Mouse (Mus musculus): Measurements from ENCODE around the gene Myo18a. TPM values are rescaled to one million over a fixed set of nuclear protein-coding genes. Genes with fewer than 3 reads are reported as not detected.
A peak's percentile ranks its signal among the peaks of the same experiment; 100 is the strongest.

The Myo18a gene
- polyA plus RNA-seq, 1 experiment from 2014 or later, result 27.7 TPM

DNA sequence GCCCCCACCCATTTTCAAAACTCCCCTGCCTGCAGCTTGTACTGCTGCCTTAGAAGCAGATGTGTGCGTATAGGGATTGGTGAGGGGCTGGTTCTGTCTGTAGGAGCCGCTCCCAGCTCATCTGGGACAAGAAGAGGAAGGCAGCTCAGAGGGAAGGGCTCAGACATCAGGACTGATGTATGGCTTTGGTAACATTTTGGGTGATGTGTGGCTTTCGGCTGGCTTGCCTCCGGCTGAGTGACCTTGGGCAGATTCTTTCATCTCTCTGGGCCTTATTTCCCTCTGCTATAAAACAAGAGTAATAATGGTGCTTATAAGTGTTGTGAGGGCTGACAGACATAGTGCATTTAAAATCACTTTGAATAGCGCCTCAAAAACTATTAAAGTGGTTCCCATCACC, 26.5 kb downstream of the Myo18a start:
- 82% methylated on average over 5 of the region's 5 CpGs for WGBS
- Histone ChIP-seq H3K9ac (no peak overlapping the region), H3K4me1 (replicated peaks) (peaks cover 46% of the 10 kb centered on the region), H3K4me3 (replicated peaks) (no peak overlapping the region), H3K27ac (no peak overlapping the region), H3K4me2 (replicated peaks) (no peak overlapping the region), H3K36me3 (no peaks in the 10 kb centered on the region), H3K27me3 (replicated peaks) (no peaks in the 10 kb centered on the region), H3K9me3 (no peaks in the 10 kb centered on the region)
- ATAC-seq, result no peak

DNA sequence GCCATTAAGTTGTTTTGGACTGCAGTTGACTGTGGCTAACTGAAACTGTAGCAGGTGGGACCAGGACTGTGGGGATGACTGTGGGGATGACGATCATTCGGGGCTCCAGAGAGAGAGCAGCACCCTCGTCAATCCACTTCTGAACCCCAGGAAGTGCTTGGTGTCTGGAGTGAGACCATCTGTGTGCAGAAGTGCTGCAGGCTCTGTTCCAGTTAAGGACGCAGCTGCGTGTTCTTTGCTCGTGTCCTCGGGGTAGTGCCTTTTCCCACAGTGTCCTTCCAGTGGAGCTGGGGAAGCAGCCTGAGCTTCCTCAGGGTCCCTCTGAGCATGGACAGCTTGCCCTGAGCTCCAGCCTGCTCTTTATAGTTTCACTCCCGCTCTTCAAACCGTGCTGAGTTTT, 27.2 kb downstream of the Myo18a start:
- no peaks in the 10 kb centered on the region for H3K27me3 ChIP-seq (replicated peaks)
- H3K4me3 ChIP-seq (replicated peaks), result no peak overlapping the region
- H3K4me1 ChIP-seq (replicated peaks), result peaks cover 39% of the 10 kb centered on the region
- H3K27ac ChIP-seq, result peak overlapping the region; percentile 72
- no peak overlapping the region for H3K4me2 ChIP-seq (replicated peaks)
- no peaks in the 10 kb centered on the region for H3K36me3 ChIP-seq
- no peak overlapping the region for H3K9ac ChIP-seq
- ATAC-seq, result no peak
- H3K9me3 ChIP-seq, result no peaks in the 10 kb centered on the region
- 33% methylated on average over 9 of the region's 9 CpGs for WGBS

DNA sequence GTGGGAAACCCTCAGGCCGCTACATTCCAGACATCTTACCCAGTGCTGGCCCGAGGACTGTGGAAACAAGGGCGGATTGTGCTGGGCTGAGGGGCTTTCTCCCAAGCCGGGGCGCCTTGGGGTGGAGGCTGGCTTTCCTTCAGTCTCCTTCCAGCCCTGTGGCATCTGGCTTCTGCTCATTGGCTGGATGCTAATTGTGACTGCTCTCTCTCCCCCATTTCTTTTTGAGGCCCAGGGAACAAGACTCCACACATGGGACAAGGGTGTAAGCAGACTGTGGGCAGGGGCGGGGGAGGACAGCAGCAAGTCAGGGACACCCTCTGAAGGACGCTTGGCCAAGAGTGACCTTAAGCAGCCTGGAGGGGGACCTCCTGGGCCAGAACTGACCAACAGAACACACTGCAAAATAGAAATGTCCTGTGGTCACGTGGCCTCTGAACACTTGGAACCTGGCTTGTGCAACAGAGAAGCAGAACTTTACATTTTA, 28.2 kb downstream of the Myo18a start:
- Histone ChIP-seq H3K27ac (peak overlapping the region; percentile 72), H3K4me1 (replicated peaks) (peaks cover 29% of the 10 kb centered on the region), H3K9me3 (no peaks in the 10 kb centered on the region), H3K36me3 (no peaks in the 10 kb centered on the region), H3K9ac (no peak overlapping the region; the same call in 1 of the 2 replicates), H3K27me3 (replicated peaks) (no peaks in the 10 kb centered on the region), H3K4me3 (replicated peaks) (no peak overlapping the region), H3K4me2 (replicated peaks) (no peak overlapping the region)
- ATAC-seq, result peak; percentile 20; the same call in 1 of the 2 replicates
- 45% methylated on average over 8 of the region's 8 CpGs for WGBS

DNA sequence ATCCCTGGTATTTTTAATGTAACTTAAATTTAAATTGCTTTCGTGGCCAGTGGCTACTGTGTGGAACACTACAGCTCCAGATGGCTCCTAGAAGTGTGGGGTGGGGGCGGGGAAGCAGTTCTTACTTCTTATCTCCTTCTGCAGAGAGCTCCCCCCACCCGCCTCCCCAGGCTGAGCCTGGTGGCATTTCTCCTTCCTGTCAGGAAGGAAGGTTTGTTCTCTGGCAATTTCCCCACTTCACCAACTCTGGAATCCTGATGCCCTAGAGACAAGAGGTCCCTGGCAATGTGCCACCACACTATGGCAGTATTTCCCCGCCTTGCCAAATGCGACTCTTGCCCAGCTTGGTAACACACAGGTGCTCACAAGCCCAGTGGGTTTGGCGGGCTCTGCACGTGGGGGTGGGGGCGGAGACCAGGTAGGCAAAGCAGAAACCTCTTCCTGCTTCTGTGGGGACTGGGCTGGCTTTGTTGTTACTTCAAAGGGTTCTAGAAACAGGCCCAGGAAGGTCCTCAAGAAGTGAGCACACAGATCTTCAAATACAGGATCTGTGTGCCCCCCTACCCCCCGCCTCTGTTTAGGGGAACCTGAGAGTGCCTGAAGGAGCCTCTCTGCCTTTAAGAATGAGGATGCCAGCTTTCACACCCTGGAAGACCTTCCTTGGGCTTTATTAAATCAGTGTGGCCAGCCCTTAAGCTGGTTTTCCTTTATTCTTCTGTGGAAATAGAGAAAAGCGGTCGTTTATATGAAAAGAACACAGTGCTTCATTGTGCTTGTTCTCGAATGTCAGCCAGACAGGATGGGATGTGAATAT, 28.9 kb downstream of the Myo18a start:
- peaks cover 24% of the 10 kb centered on the region for H3K4me1 ChIP-seq (replicated peaks)
- H3K9me3 ChIP-seq, result no peaks in the 10 kb centered on the region
- 54% methylated on average over 12 of the region's 12 CpGs for WGBS
- no peaks in the 10 kb centered on the region for H3K27me3 ChIP-seq (replicated peaks)
- peak overlapping the region; percentile 72 for H3K27ac ChIP-seq
- no peak overlapping the region for H3K9ac ChIP-seq
- H3K4me2 ChIP-seq (replicated peaks), result no peak overlapping the region
- H3K4me3 ChIP-seq (replicated peaks), result no peak overlapping the region
- ATAC-seq, result no peak
- no peaks in the 10 kb centered on the region for H3K36me3 ChIP-seq

DNA sequence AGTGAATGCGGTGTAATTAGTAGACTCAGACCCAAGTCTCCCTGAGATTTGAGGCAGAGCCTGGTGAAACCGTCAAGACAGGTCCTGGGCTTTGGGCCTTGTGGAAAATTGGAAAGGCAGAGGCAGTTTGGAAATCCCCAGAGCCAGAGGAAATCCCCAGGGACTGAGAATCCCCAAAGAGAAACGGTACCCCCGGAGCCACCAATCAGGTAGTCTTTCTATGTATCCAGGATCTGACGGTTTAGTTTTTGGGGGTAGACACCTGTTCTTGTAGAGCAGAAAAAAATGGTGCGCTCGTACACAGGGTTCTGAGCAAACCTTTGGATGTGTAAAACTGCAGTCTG, 29.5 kb downstream of the Myo18a start:
- Histone ChIP-seq H3K4me1 (replicated peaks) (peaks cover 24% of the 10 kb centered on the region), H3K9ac (no peak overlapping the region), H3K27me3 (replicated peaks) (no peaks in the 10 kb centered on the region), H3K9me3 (no peaks in the 10 kb centered on the region), H3K27ac (peak overlapping the region; percentile 72; the same call in 1 of the 2 replicates), H3K36me3 (no peaks in the 10 kb centered on the region), H3K4me2 (replicated peaks) (peak overlapping the region; percentile 64; the same call in 1 of the 2 replicates), H3K4me3 (replicated peaks) (no peak overlapping the region)
- no peak for ATAC-seq
- WGBS, result 74% methylated on average over 7 of the region's 7 CpGs

DNA sequence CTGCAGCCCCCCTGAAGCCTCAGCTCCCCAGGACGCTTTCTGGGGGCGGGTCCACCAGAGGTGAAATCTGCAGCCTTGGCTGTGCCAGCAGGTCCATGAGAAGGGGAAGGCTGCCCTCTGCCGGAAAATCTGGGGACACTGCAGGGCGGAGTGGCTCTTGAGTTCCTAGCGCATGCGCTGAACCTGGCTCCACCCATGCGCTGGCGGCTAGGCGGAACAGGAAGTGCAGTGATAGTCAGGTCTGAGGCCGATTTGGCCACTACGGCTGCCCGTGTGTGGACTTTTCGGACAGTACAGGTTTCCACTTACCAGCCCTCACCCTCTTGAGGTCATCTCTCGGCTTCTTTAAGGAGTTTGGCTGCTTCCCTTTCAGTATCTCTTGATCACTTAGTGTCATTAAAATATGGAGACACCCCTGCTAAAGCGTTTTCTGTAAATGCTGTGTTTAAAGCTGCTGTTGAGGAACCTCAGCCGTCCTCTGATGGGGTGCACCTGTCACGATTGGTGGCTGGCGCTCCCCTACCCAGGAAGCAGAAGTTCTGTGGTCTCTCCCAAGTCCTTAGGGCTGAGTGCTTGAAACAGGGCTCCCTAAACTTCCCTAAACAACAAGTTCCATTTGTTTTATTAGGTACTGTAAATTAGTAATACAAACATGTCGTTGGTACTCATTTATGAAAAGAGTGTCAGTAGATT, 30.3 kb downstream of the Myo18a start:
- Histone ChIP-seq H3K9me3 (no peaks in the 10 kb centered on the region), H3K4me3 (replicated peaks) (peak overlapping the region; percentile 35), H3K9ac (peak overlapping the region; percentile 54), H3K4me2 (replicated peaks) (peak overlapping the region; percentile 64), H3K4me1 (replicated peaks) (peaks cover 24% of the 10 kb centered on the region), H3K36me3 (no peaks in the 10 kb centered on the region), H3K27me3 (replicated peaks) (no peaks in the 10 kb centered on the region), H3K27ac (peak overlapping the region; percentile 34; the same call in 1 of the 2 replicates)
- peak; percentile 92 for ATAC-seq
- 4% methylated on average over 19 of the region's 19 CpGs for WGBS

DNA sequence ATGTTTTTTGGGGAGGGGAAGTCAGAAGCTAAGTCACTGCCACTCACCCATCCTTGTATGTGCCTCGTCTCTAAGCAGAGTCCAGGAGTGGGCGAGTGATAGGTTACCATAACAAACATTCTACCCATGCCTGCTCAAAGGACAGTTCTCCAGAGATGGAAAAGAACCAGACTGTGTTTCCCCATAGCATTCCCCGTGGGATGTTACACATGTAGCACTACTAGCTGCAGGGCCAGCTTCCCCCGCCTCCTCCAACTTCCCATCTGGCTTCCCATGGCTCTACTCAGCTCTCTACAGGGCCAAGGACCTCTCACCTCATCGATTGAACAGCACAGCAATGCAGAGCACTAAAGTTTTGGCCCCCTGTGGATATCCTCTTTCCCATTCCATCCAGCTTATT, 32.2 kb downstream of the Myo18a start:
- Histone ChIP-seq H3K9ac (no peak overlapping the region), H3K36me3 (no peaks in the 10 kb centered on the region), H3K27me3 (replicated peaks) (no peaks in the 10 kb centered on the region), H3K4me3 (replicated peaks) (no peak overlapping the region), H3K9me3 (no peaks in the 10 kb centered on the region), H3K4me2 (replicated peaks) (no peak overlapping the region), H3K27ac (no peak overlapping the region), H3K4me1 (replicated peaks) (peaks cover 24% of the 10 kb centered on the region)
- 73% methylated on average over 5 of the region's 5 CpGs for WGBS
- no peak for ATAC-seq

DNA sequence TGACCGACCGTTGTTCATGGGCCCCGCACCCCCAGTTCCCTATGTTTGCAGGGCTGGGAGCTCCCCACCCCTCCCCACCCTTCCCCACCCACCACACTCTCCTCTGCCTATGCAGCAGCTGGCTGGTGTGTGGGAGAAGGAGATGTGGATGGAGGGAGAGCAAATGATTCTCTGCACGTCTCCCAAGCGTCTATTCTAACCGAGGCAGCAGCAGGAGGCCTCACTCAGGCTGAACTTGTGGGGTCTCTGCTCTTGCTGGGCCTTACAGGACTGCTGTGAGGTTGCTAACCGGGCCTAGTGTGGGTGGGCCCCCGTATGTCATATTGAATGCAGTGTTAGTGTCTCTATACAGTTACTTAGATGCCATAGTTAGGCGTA, 37.4 kb downstream of the Myo18a start:
- Histone ChIP-seq H3K9ac (no peak overlapping the region; the same call in 1 of the 2 replicates), H3K27me3 (replicated peaks) (no peaks in the 10 kb centered on the region), H3K9me3 (no peaks in the 10 kb centered on the region), H3K27ac (peak overlapping the region; percentile 54; the same call in 1 of the 2 replicates), H3K4me2 (replicated peaks) (peak overlapping the region; percentile 41; the same call in 1 of the 2 replicates), H3K4me3 (replicated peaks) (no peak overlapping the region), H3K36me3 (no peaks in the 10 kb centered on the region), H3K4me1 (replicated peaks) (peaks cover 17% of the 10 kb centered on the region)
- WGBS, result 56% methylated on average over 9 of the region's 9 CpGs
- ATAC-seq, result no peak

DNA sequence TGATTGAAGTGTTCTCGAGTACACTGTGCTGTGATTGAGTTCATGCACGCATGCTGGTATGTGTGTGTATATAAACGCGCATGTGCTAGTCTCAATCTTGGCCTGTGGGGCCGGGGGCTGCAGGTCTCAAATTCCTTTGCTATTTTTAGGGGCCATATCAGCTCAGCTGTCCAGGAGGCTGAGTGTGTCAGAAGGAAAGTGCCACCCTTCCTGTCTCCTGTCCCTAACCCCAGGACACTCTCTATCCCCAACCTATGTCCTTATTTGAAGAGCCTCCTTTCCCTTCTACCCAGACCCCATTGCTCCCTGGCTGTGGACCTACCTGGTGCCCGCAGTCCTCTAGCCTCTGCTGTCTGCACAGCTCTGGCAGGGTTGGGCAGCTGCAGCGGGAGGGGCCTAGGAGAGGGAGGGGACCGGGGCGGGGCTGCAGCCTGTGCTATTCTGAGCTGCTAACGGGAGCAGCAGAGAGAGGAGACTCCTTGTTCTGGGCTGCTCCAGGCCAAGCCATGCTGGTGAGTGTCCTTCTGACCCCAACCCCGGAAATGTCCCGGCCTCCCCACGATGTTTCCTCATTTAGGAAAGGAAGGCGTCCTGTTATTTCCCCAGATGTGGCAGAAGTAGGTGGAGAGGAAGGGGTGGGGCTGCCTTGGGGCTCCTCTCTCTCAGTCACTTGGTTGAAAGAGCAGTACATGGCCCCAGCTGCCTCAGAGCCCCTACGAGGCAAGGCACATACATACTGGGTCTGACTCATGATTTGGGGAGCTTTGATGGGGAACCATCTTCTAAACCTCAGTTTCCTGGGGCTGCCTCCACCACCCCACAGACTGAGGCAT, 38.0 kb downstream of the Myo18a start:
- peak; percentile 92 for ATAC-seq
- 12% methylated on average over 15 of the region's 15 CpGs for WGBS
- Histone ChIP-seq H3K9ac (no peak overlapping the region), H3K4me2 (replicated peaks) (peak overlapping the region; percentile 41), H3K4me3 (replicated peaks) (no peak overlapping the region; the same call in 1 of the 2 replicates), H3K27ac (peak overlapping the region; percentile 54; the same call in 1 of the 2 replicates), H3K27me3 (replicated peaks) (no peaks in the 10 kb centered on the region), H3K36me3 (no peaks in the 10 kb centered on the region), H3K9me3 (no peaks in the 10 kb centered on the region), H3K4me1 (replicated peaks) (peaks cover 17% of the 10 kb centered on the region)

DNA sequence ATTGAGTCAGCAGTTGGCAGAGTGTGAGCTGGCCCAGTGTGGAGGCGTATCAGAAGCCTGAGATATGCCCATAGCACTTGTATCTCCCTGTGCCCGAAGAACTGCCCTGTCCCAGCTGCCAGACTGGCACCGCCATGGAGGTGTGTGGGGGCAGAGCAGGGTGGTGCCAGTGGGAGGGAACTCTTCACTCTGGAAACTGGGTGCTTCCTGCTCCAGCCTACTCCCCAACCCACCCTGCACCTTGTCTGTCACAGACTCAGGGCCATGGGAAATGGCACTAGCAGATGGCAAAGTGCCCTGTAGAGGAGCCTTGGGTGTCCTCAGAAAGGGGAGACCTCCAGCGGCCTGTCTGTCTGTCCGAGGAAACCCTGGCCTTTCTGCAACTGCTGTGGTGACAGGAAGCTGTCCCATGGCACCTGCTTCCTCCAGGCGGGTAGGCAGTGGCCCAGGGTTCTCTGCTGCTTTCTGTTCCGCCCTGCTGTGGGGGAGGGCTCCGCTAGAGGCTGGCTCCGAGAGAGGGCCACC, 39.4 kb downstream of the Myo18a start:
- H3K27ac ChIP-seq, result 0 out of 2 replicates have a peak overlapping the region, but pooled peaks have one; percentile 9
- WGBS, result 65% methylated on average over 9 of the region's 9 CpGs

DNA sequence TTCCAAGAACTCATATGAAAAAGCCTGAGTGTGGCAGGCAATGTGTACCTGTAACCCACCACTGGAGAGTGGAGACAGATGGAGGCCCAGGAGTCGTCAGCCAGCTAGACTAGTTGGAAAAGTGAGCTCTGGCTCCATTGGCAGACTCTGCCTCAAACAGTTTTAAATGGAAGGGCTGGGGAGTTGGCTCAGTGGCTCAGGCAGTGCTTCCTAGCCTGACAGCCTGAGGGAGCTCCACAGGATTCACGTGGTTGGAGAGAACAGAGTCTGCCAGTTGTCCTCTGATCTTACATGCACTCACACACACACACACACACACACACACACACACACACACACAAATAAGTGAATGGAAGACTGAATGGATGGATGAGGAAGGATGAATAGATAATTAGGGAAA, 43.2 kb downstream of the Myo18a start:
- Histone ChIP-seq H3K4me3 (replicated peaks) (no peak overlapping the region), H3K36me3 (no peaks in the 10 kb centered on the region), H3K27ac (no peak overlapping the region), H3K4me2 (replicated peaks) (no peak overlapping the region), H3K9me3 (no peaks in the 10 kb centered on the region), H3K27me3 (replicated peaks) (no peaks in the 10 kb centered on the region), H3K9ac (no peak overlapping the region), H3K4me1 (replicated peaks) (peaks cover 9% of the 10 kb centered on the region)
- ATAC-seq, result no peak
- 25% methylated on average over 2 of the region's 2 CpGs for WGBS

More for the DNA sequence above, 39.4 kb downstream of the Myo18a start:
- Histone ChIP-seq H3K4me1 (replicated peaks) (peaks cover 17% of the 10 kb centered on the region), H3K4me3 (replicated peaks) (no peak overlapping the region), H3K36me3 (no peaks in the 10 kb centered on the region), H3K27me3 (replicated peaks) (no peaks in the 10 kb centered on the region), H3K9me3 (no peaks in the 10 kb centered on the region), H3K4me2 (replicated peaks) (0 out of 2 replicates have a peak overlapping the region, but pooled peaks have one; percentile 11), H3K9ac (no peak overlapping the region)
- no peak for ATAC-seq
